Mouse (Mus musculus): Measurements from ENCODE around the gene 3110009E18Rik. TPM values are rescaled to one million over a fixed set of nuclear protein-coding genes. Genes with fewer than 3 reads are reported as not detected.
A peak's percentile ranks its signal among the peaks of the same experiment; 100 is the strongest.

Gene 3110009E18Rik
- 10 to 100 TPM; 25.9 to 27.3 TPM for polyA plus RNA-seq (2017; shearing (Covaris generic))

DNA sequence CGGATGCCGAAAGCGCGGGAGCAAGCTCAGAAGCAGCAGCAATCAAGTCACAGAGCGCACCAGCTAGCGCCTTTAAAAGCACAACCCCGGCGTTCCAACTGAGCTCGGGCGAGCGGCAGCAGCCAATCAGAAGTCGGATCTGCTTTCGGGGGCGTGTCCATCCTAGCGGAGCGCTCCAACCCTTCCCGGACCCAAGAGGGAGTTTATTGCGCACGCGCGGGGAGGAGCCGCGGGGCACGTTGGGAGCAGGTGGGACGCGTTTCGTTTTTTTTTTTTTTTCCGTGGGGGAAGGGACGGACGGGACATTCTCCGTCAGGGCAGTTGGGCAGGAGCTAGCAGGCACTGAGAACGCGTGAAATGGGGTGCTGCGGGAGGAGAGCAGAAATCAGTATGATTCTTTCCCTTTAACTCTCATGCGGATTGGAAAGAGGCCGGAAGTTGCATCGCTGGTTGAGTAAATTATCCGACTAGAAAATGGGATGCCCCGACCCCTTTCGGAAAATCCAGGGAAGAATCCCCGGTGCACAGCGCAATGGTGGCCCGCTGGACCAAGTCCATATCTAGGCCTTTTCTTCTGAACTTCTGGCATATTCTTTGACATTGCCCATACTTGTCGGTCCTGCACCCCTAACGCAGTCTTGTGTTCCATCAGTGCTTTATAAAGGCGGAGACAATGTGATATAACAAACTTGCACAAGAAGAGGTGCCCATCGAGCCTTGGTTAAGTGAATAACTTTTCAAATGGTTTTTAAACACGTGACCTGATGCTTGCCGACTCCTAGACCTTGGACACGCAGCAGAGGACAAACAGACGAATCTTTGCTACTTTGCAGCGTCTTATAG is at the start of gene 3110009E18Rik, which contains the start of gene Dbi:
3110009E18Rik (plus strand) TSS at position 219 of the 843 bp plus-strand sequence.
Dbi (minus strand) TSS at position 110 of the 843 bp plus-strand sequence.
- peak; percentile 99 for ATAC-seq

DNA sequence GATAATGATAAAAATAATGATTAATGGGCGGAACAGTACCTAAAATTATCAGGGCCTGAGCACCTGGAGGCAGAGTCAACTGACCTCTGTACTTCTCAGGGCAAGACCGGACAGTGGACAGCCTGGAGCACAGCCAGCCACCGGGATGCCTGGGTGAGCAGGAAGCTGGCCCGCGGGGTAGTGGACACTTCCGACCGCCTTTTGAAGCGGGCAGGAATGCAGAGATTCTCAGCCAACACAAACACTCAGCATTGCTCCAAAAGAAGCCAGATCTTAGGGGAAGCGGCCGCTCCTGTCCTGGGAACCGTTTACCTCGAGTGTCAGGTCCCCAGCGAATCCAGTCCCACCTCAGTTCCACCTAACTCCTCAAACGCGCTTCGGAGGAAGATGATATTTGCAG is 48.1 kb upstream of the 3110009E18Rik start:
- no peak for ATAC-seq

DNA sequence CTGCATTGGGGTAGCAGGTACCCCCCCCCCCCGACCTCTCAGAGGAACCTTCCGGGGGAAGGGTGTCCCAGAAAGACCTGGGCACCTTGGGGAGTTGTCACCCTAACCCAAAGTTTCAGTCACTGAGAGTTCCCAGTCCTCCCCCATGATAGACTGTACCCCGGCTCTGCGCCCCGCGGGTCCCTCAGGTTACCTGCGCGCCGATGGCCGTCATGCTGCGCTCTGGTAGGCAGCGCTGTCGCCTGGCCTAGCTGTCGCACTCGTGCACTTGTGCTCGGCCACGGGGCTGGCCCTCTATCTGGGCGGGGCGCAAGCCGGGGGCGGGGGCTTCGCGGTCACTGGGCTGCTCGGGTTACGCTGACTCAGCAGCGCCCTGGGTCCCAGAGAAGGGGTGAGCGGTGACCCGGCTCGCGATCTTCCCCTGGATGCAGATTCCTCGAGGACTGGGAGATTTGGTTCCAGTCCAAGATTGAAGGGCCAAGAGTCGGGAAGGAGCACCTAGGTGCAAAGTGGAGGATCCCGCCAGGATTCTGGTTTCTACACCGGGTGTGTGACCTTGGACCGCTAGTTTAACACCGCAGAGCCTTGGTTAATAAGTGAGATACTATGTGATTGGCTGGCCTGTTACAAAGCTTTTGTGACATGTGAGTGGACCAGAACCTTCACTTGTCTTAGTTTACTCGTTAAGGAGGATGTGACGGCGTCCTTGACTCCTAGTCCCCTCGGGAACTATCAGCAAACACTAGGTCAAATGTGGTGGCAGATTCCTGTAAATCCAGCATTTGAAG is 47.3 kb upstream of the 3110009E18Rik start, which contains the start of gene Tmem37:
Tmem37 (minus strand) TSS at position 556 of the 788 bp plus-strand sequence.
- peak; percentile 45 for ATAC-seq

DNA sequence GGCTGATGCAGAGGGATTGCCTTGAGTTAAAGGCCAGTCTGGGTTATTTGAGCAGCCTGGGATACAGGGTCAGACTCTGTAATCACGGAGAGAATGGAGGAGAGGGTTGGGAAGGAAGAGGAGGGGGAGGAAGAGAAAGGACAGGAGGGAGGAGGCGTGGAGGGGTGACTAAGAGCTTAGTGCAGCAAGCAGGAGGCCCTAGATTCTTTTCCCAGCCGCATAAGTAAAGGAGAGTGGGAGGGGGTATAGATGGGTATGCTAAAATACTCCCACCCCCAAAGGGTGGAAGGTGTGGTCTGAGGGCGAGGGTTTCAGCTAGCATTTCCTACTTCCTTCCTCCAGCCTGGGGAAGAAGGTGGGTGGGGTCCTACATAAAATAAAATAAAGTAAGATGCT is 46.7 kb upstream of the 3110009E18Rik start:
- no peak for ATAC-seq

DNA sequence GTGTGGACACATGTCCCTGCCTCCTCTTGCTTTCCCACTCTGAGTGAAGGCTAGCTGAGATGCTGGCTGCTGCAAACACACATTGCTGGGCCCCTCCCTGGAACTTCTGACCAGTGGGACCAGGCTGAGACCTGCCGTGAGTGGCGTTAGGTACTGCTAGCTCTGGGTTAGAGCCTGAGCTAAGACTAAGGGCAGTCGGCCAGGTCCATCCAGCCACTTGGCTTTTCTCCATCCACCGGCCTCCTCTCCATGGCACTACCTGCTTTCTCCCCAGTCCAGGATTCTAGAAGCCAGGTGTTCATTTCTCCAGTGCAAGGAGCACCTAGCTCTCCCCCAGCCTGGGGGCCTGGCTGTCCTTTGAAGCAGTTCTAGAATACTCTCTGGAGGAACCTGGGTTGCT is 46.1 kb upstream of the 3110009E18Rik start:
- no peak for ATAC-seq

DNA sequence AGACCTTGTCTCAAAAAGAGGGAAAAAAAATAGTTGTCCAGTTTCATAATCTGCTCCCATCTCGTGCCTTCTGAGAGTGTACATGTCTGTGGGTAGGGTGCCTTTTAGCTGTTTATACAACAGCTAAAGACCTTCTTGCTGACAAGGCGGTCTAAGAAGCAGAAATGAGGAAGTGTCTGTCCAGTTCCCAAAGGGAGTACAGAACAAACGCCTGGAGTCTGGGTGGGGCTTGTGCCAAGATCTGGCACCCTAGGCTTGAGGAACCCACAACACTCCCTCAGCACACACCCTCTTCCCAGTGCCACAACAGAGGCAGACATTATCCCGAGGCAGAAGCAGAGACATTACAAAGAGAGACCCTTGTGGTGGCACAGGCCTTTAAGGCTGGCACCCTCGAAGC is 45.5 kb upstream of the 3110009E18Rik start:
- no peak for ATAC-seq

DNA sequence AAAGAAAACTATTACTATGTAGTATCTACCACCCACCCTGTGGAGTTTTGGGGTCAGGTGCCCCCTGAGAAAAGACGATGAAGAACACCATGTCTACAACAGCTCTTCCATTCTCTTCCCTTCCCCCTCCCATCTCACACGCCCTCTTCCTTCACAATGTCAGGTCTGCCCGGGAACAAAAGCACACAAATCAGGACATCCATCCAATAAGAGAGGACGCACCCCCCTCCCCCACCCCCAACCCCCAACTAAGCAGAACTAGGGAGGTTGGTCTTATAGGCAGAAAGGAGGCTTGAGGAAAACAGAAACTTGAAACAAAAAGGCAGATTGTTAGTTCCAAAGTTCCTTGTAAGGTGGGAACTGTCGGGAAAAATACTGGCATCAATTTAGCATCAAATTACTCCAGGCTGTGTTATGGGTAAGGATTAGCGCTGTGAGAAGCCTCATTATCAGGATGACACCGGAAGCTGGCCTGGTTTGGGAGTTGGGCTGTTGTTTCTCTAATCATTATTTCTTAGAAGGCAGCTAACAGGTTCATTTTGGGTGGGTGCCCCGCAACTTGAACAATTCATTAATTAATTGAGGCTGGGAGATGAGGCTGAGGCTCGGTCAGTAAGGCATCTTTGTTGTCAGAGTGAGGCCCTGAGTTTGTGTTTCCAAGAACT is 43.1 kb upstream of the 3110009E18Rik start:
- no peak for ATAC-seq

DNA sequence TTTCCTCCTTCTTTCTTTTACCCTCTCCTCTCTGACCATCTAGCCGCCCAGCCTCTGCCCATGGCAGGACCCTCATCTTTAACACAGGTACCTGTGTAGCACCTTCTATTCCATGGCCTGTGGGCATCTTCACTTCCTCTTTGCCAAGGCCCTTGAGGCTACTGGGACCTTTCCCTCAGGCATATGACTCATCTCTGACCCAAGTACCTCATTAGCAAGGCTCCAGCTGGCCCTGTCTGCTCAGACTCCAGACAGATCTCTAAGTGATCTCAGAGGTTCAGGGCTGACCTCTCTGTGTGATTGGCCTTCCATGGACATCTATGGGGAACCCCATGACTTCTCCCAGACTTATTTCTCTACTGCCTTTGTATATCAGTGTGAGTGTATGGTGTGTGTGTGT is 40.4 kb upstream of the 3110009E18Rik start:
- ATAC-seq, result no peak

DNA sequence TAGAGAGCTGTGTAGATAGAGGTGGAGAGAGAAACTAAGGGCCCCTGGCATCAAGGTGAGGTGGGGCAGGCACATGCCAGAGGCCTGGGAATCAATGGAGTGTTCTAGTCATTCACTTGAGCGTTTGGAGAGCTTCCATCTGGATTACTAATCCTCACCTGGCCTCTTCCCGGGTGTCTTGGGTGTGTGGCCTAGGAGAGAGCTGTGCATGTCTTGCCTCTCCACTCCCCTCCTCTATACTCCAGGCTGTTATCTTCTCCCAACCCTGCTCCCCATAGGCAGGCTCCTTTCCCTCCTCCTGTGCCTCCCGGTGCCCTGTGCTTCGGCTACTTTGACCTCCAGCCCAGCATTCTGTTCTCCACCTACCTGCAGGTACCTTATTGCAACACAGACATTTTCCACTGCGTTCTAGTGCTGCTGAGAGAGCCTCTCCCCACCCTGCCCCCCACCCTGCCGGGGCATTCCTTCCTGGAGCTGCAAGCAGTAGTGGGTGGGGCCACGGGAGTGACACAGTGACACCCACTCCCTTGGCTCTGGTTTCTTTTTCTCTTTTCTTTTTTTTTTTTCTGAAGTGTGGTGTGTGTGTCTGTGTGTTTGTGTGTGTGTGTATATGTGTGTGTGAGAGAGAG is 37.9 kb upstream of the 3110009E18Rik start:
- ATAC-seq, result no peak

DNA sequence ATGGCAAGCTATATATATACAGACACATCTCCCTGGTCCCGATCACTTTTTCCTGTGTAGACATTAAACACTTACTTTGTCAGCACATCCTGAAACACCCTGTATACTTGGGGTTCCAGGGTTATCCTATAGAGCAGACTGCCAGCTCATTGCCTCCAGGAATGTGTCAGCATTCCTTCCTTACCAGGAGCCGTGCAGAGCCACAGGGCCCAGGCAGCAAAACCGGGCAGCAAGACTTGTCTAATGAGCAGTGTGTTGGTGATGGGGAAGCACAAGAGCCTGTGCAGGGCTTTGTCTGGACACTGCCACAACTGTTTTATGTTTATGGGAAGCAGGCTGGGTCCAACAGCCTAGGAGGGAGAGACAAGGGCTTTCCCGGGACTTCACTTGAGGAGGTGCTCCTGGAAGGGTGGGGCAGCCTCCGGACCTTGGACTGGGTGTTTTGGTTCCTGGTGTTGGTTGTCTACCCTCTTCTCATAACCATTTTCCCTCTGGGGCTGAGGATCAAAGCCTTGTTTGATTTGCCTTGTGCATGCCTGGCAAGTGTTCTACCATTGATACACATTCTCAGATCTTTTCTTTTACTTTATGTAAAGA is 37.0 kb upstream of the 3110009E18Rik start:
- ATAC-seq, result no peak

DNA sequence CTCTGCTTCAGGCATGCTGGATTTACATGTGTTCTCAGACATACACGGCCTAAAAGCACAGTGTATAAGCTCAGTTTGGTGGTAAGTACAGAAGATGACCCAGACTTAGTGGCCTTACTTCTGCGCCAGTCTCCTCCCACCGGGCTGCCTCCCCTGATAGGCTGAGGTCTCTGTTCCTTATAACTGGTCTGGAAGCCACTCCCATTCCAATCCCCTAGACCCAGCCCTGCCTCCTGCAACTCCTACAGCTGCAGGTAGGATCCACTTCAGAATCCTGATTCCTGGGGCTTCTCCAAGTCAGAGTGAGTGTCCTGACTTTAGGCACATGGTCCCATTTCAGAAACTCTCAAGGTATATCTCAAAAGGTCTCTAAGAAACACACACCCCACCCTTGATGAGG is 35.3 kb upstream of the 3110009E18Rik start:
- ATAC-seq, result no peak

DNA sequence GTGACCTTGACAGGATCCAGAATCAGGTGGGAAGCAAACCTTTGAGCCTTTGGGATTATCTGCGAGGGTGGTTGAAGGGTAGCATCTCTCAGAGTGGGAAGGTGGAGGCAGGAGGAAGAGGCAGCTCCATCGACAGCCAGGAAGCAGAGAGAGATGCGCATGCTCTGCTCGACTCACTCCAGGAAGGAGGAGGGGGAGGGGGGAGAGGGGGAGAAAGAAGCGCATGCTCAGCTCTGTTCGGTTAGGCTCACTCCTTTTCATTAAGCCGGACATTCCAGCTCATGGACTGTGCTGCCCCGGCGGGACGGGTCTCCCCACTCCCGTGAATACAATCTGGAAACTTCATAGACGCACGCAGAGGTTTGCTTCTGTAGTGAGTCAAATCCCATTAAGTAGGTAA is 34.3 kb upstream of the 3110009E18Rik start:
- ATAC-seq, result no peak

DNA sequence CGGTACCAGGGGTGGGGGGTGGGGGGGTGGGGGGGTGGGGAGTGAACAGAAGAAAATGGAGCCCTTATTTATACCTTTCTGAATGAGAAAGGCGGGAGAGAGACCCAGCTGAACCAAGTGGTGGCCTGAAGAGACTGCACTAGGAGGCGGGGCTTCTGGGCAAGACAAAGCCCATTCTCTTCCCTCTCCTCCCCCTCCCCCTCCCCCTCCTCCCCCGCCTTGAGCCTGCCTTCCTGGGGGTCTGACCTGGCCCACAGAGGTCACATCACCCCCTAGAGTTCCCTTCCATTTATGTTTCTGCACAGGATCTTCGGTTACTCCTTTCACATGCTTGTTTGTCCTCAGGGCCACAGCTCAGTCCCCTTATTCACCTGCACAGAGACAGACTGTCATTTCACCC is 31.8 kb upstream of the 3110009E18Rik start:
- no peak for ATAC-seq

DNA sequence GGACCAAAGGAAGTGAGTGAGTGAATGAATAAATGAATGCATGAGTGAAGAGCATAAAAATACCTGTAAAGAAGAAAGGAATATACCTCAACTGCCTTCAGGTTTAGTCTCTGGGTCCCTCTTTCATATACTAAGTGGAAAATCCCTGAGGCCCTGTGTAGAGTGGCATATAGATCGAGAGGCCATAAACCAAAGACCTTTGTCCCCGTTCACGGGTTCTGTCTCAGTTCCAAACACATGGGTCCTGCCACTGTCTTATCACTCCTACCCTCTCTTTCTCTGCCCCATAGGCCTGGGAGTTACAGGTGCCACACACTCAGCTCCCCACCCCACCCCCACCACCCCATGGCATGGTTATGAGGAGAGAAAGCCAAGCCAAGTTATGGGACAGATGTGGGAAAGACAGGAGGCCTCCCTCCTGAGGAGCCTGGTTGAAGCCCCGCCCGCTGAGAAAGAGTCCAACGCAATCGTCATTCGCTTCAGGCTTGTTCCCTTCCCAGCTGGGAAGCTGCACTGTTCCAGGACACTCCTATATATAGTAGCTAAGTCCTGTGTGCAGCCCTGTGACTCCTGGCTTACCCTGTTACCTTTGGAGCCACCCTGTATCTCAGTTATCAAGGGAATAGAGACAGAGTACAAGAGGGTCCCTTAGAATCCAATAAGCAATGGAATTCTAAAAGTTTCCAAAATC is 30.0 kb upstream of the 3110009E18Rik start:
- ATAC-seq, result no peak

DNA sequence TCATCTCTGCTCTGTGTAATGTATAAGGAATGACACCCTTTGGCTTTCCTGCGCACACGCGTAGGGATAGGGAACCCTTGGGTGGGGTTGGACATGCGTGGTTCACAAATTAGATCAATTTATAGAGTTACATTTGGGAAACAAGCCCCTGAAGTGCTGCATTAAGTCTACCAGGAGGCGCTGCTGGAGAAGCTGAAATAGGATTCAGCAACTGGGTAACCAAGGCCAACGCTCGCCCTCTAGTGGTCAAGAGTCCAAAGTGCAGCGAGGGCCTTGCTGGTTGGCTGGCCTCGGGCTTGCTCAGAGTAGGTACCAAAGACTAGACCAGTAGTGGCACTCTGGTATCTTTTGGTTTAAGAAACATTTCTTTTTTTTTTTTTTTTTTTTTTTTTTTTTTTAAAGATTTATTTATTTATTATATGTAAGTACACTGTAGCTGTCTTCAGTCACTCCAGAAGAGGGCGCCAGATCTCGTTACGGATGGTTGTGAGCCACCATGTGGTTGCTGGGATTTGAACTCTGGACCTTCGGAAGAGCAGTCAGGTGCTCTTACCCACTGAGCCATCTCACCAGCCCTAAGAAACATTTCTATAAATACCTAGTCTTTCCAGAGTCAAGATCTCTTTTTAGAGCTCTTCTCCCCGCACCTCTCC is 27.4 kb upstream of the 3110009E18Rik start:
- ATAC-seq, result peak; percentile 85

DNA sequence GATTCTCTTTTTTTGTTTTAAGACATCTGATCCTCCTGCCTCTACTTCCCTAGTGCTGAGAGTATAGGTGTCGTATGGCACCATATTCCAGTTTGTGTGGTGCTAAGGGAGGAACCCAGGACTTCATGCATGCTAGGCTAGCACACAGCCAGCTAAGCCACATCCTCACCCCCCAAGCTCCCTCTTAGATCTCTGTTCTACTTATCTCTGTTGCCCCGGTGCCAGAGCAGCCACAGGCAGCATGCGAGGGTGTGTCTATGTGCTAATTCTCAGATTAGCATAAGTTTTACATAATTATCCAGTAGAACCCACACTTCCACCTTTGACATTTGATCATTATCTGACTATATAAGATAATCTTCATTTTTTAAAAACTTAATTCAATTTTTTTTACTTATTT is 26.1 kb upstream of the 3110009E18Rik start:
- ATAC-seq, result no peak

DNA sequence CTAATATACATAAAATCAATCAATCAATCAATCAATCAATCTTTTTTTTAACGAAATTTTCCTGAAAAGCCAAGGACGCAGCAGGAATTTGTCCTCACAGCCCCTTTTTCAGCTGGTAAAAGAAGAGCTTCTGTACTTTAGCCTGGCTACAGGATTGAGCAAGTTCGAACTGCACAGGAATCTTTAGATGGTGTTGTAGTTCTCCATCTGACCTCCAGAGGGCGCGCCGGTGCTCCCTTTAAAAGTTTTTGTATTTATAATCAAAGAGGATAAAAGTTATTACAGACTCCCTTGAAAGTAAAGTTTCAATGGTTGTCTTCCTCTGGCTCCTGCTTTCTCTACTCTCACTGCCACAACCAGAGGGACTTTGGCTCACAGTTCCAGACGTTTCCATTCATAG is 22.7 kb upstream of the 3110009E18Rik start:
- ATAC-seq, result peak; percentile 27

DNA sequence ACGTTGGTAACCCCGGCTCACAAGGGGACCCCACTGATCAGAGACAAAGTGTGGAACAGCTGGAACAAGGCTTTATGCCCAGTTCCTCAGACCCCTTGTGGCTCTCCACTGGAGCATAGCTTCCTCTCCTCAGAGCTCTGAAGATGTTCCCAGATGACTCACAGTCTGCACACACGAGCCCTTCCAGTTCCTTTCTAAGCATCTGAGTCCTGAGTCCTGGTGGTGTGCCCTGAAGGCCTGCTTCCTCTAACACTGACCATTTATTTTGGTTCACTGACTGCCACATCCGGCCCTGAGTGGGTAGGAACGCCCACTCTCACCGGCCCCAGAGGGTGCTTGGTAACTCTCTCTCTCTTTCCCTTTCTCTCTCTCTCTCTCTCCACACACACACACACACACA is 21.5 kb upstream of the 3110009E18Rik start:
- ATAC-seq, result peak; percentile 34

DNA sequence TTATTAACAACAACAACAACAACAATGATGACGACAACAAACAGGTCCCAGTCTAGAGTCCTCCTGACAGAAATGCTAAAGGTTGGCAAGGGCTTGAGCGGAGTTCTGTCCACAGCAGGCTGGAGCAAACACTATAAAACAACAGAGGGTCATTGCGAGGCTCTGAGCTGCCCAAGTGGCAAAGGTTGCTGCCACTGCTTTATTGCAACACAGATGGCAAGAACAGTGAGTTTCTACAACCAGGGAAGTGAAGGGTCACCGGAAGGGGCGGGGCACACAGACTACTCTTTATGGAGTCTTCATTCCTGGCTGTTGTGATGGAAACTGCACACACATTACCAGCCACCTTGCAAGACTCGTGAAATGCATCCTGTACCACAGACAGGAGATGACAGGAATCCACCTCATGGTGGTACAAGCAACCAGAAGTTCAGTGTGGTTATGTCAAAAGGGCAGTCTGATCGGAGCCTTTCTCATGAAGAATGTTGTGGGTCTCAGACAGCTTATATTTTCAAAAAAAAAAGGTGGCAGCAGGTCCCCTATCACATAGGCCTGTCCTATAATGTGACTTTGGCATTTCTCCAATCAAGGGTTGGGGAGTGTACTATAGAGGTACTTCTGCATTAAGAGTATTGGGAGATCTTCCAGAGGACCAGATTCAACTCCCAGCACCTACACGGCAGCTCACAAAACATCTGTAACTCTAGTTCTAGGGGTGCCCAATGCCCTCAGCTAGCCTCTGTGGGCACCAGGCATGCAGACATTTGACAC is 20.3 kb upstream of the 3110009E18Rik start:
- ATAC-seq, result no peak

DNA sequence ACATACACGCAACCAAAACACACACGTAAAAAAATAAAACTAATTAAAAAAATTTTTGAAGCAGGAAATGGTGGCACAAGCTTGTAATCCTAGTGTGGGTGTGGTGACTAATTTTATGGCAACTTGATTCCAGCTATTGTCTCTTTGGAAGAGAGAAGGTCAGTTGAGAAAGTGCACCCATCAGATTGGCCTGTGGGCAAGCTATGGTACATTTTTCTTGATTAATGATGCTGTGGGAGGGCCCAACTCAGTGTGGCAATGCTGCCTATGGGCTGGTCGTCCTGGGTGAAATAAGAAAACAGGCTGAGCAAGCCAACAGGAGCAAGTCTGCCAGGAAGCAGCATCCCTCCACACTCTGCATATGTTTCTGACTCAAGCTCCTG is 19.8 kb upstream of the 3110009E18Rik start:
- ATAC-seq, result no peak
